Mouse (Mus musculus) adrenal gland (tissue): Measurements from ENCODE around the gene Tmem206.

Source experiments
- intact Hi-C: fragments of 180-260 bp; cut with DNase I; formaldehyde crosslinking; loops from one replicate; pipeline ENCODE4 v1.15.1; 2025

The Tmem206 gene

GRCm38 (mm10) chr1:191395871-191396433 is 70.2 kb downstream of the Tmem206 start:
- intact Hi-C loops, result no loop called here

GRCm38 (mm10) chr1:191396446-191396845 is 70.7 kb downstream of the Tmem206 start:
- intact Hi-C loops, result no loop called here

GRCm38 (mm10) chr1:191396897-191397849 is 71.5 kb downstream of the Tmem206 start:
- intact Hi-C loops, result no loop called here
